Mouse (Mus musculus) liver, embryonic 14.5 days (tissue): Measurements from ENCODE around the gene Impg2. TPM values are rescaled to one million over a fixed set of nuclear protein-coding genes. Genes with fewer than 3 reads are reported as not detected.

Source experiments
- ATAC-seq: fragments of 200-750 bp; cut with Nextera tagmentation; 2 replicates; pipeline ENCODE4 v1.8.0; 2017; ENCODE audit warnings: moderate number of reproducible peaks, mild to moderate bottlenecking, moderate library complexity; ENCODE audit not compliant: insufficient read depth
- DNase-seq, 3 experiments: peaks; one replicate each; pipeline ENCODE4 v3.0.0-alpha.2; 2012 to 2013; ENCODE audit warnings: low read depth in 3 of 3, low spot score in 3 of 3
- H3K27ac ChIP-seq: fragments of 300-500 bp; sonication (generic); 2 replicates; pipeline ENCODE4 v1.5.1; 2014; ENCODE audit warnings: moderate library complexity, mild to moderate bottlenecking, control low read depth, inconsistent platforms
- H3K27me3 ChIP-seq: fragments of 300-500 bp; sonication (generic); 2 replicates; pipeline ENCODE4 v1.6.1; 2014; ENCODE audit warnings: mild to moderate bottlenecking, low read length, moderate library complexity; ENCODE audit not compliant: control insufficient read depth, insufficient read depth
- H3K36me3 ChIP-seq: fragments of 300-500 bp; sonication (generic); replicated peaks from 2 replicates; pipeline ENCODE4 v1.6.1; 2014; ENCODE audit warnings: low read depth; ENCODE audit not compliant: control insufficient read depth, insufficient read depth
- H3K4me1 ChIP-seq, 2 experiments: fragments of 200-500 bp in 1 of 2; fragments of 300-500 bp in 1 of 2; sonication (generic) in 1 of 2; replicated peaks; 2 replicates each; pipeline ENCODE4 v1.6.1; 2012 to 2014; ENCODE audit warnings: antibody characterized with exemption in 1 of 2, inconsistent platforms in 1 of 2, low read length in 1 of 2; ENCODE audit not compliant: control insufficient read depth in 2 of 2, insufficient read depth in 2 of 2
- H3K4me2 ChIP-seq: fragments of 300-500 bp; sonication (generic); 2 replicates; pipeline ENCODE4 v1.6.1; 2014; ENCODE audit warnings: low read depth, mild to moderate bottlenecking, control low read depth, moderate library complexity
- H3K4me3 ChIP-seq, 2 experiments: fragments of 200-500 bp in 1 of 2; fragments of 300-500 bp in 1 of 2; sonication (generic) in 1 of 2; 2 replicates each; pipeline ENCODE4 v1.5.1; 2012 to 2014; ENCODE audit warnings: low read depth in 2 of 2, low read length in 2 of 2, mild to moderate bottlenecking in 2 of 2, control low read depth in 1 of 2, inconsistent platforms in 1 of 2, moderate library complexity in 1 of 2; ENCODE audit not compliant: insufficient read depth in 1 of 2
- H3K9ac ChIP-seq: fragments of 300-500 bp; sonication (generic); replicated peaks from 2 replicates; pipeline ENCODE4 v1.6.1; 2014; ENCODE audit warnings: mild to moderate bottlenecking, control low read depth, moderate library complexity
- H3K9me3 ChIP-seq: fragments of 300-500 bp; sonication (generic); 2 replicates; pipeline ENCODE4 v1.6.1; 2016; ENCODE audit warnings: low read length, mixed read lengths; ENCODE audit not compliant: control insufficient read depth
- CTCF ChIP-seq: IDR thresholded peaks from 2 replicates; pipeline ENCODE4 v1.5.1; 2016; ENCODE audit warnings: antibody characterized with exemption, low read depth, control low read depth
- EP300 ChIP-seq: IDR thresholded peaks from 2 replicates; pipeline ENCODE4 v1.6.1; 2016; ENCODE audit warnings: antibody characterized with exemption, low read depth
- WGBS: fragments of 180-500 bp; shearing (Covaris S2); extraction: QIAGEN DNeasy Blood & Tissue Kit; methylation state at CpG from one replicate; pipeline ENCODE4 v1.1.7; 2014; ENCODE audit not compliant: insufficient replicate concordance; 5-methylcytosine and 5-hydroxymethylcytosine counted together
- polyA plus RNA-seq, 2 experiments: library from polyadenylated mRNA; depleted of rRNA in 1 of 2; stranded (reverse) in 1 of 2; unstranded in 1 of 2; fragments of >200 nt; fragmentation: Nextera tagmentation in 1 of 2; extraction: Ambion mirVana in 1 of 2; gene quantifications; 2 replicates each; pipeline versions ENCODE4 v1.2.1 to v1.2.3; 2012 to 2014

The Impg2 gene
- polyA plus RNA-seq, 2 experiments = 0.19 to 0.28 TPM

- no peak overlapping the region for H3K4me2 ChIP-seq
Observed at GRCm38 (mm10) chr16:56281336-56281735, 77.2 kb downstream of the Impg2 start.

GRCm38 (mm10) chr16:56283330-56283729 is 79.2 kb downstream of the Impg2 start:
- H3K36me3 ChIP-seq = no peaks in the 10 kb centered on the region
- H3K27ac ChIP-seq = no peak overlapping the region
- TF ChIP-seq EP300 (no peak), CTCF (no peak)
- no peaks in the 10 kb centered on the region for H3K27me3 ChIP-seq
- ATAC-seq (no peak), DNase-seq (no peak)
- no peaks in the 10 kb centered on the region for H3K4me1 ChIP-seq
- no peak overlapping the region for H3K9ac ChIP-seq
- no peak overlapping the region for H3K4me2 ChIP-seq
- no peak overlapping the region for H3K4me3 ChIP-seq
- 63% methylated on average over 1 of the region's 1 CpGs for WGBS
- no peaks in the 10 kb centered on the region for H3K9me3 ChIP-seq

More at GRCm38 (mm10) chr16:56281336-56281735, 77.2 kb downstream of the Impg2 start:
- ATAC-seq = no peak
- no peaks in the 10 kb centered on the region for H3K4me1 ChIP-seq
- WGBS = 55% methylated on average over 4 of the region's 4 CpGs
- no peak overlapping the region for H3K27ac ChIP-seq
- H3K9ac ChIP-seq = no peak overlapping the region
- no peaks in the 10 kb centered on the region for H3K36me3 ChIP-seq
- H3K9me3 ChIP-seq = no peaks in the 10 kb centered on the region
- H3K27me3 ChIP-seq = no peaks in the 10 kb centered on the region
- no peak for TF ChIP-seq EP300
- TF ChIP-seq CTCF = no peak
- no peak overlapping the region for H3K4me3 ChIP-seq
- no peak for DNase-seq

GRCm38 (mm10) chr16:56283873-56284272 is 79.8 kb downstream of the Impg2 start:
- DNase-seq (no peak), ATAC-seq (no peak)
- no peaks in the 10 kb centered on the region for H3K9me3 ChIP-seq
- H3K27me3 ChIP-seq = no peaks in the 10 kb centered on the region
- H3K4me3 ChIP-seq = no peak overlapping the region
- WGBS = 60% methylated on average over 1 of the region's 1 CpGs
- TF ChIP-seq EP300 (no peak), CTCF (no peak)
- no peaks in the 10 kb centered on the region for H3K4me1 ChIP-seq
- H3K36me3 ChIP-seq = no peaks in the 10 kb centered on the region
- no peak overlapping the region for H3K9ac ChIP-seq
- no peak overlapping the region for H3K4me2 ChIP-seq
- H3K27ac ChIP-seq = no peak overlapping the region

GRCm38 (mm10) chr16:56286076-56286475 is 82.0 kb downstream of the Impg2 start:
- no peaks in the 10 kb centered on the region for H3K27me3 ChIP-seq
- ATAC-seq = no peak
- 66% methylated on average over 5 of the region's 5 CpGs for WGBS

GRCm38 (mm10) chr16:56286977-56287376 is 82.9 kb downstream of the Impg2 start:
- H3K4me2 ChIP-seq = no peak overlapping the region
- H3K4me3 ChIP-seq = no peak overlapping the region
- no peaks in the 10 kb centered on the region for H3K4me1 ChIP-seq
- WGBS = 84% methylated on average over 2 of the region's 2 CpGs
- ATAC-seq = no peak
- peak in 1 of 3 experiments; percentile 5 for DNase-seq
- no peaks in the 10 kb centered on the region for H3K9me3 ChIP-seq
- H3K27ac ChIP-seq = no peak overlapping the region
- TF ChIP-seq EP300 (no peak), CTCF (no peak)
- H3K27me3 ChIP-seq = no peaks in the 10 kb centered on the region
- H3K36me3 ChIP-seq = no peaks in the 10 kb centered on the region
- no peak overlapping the region for H3K9ac ChIP-seq

More at GRCm38 (mm10) chr16:56286076-56286475, 82.0 kb downstream of the Impg2 start:
- Histone ChIP-seq H3K36me3 (no peaks in the 10 kb centered on the region), H3K4me1 (no peaks in the 10 kb centered on the region), H3K4me2 (no peak overlapping the region), H3K27ac (no peak overlapping the region), H3K9me3 (no peaks in the 10 kb centered on the region), H3K9ac (no peak overlapping the region), H3K4me3 (no peak overlapping the region)
- no peak for DNase-seq
- no peak for TF ChIP-seq EP300
- TF ChIP-seq CTCF = no peak
